In the genomic region with DNA sequence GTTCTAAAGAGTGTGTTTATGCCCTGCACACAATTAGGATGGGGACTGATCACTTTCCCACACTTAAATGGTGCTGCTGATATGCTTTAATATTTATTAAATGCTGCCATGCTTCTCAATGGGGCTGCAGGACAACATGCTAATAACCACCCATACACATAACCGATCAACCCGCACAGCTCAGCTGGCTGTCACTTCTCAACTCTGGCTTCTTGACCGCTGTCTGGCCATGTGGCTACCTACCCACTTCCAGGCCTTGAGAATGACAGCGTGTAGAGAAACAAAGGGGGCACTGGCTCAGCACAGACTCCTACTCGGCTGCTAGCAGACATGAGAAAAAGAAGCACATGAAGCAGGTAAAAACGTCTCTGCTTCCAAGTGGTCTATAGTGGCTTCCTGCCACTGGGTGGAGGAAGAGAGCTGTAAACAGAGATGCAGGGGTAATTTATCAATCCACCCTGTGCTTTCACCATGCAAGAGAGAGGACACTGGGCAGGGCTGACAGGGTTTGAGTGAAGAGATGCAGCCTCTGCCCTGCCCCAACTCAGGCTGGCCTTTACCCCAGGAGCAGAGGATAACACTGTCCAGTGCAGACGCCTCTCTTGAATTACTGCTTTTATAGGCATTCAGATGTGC, we compare ENCODE assay signal across 9 mouse cellular contexts.
DNase-seq lines count a peak whose midpoint lies in the region; ATAC-seq and TF ChIP-seq lines count a peak whose summit lies in the region.
"Had no signal": no experiment of that assay in that cellular context is flagged by ENCODE, and none has a peak within 500 bp of the region (broad histone marks: within the 10 kb centered on the region; RNA-seq: fewer than 3 reads in every experiment).

No protein-coding gene starts in this region.

- no peaks in the 10 kb centered on the region for H3K4me1 ChIP-seq in thymus, adult 2 months (replicated peaks; ENCODE audit: control insufficient read depth, insufficient read depth, low read length)
- no peaks in the 10 kb centered on the region for H3K4me1 ChIP-seq in heart, postnatal 0 days (ENCODE audit: control insufficient read depth, insufficient read depth)
- no peaks in the 10 kb centered on the region for H3K4me1 ChIP-seq in lung, postnatal 0 days (ENCODE audit: insufficient read depth, low read depth, low read length)

- H3K27me3 ChIP-seq in thymus, adult 2 months (ENCODE audit: control insufficient read depth, insufficient read depth, low read length) = no peaks in the 10 kb centered on the region
- H3K27me3 ChIP-seq in heart, postnatal 0 days (ENCODE audit: control insufficient read depth, insufficient read depth, low read length) = no peaks in the 10 kb centered on the region
- no peaks in the 10 kb centered on the region for H3K27me3 ChIP-seq in lung, postnatal 0 days (replicated peaks; ENCODE audit: insufficient read depth, low read length)

- ATAC-seq in heart, postnatal 0 days (ENCODE audit: insufficient read depth, low read depth) = 0 out of 2 replicates have a peak, but pooled peaks have one; percentile 44
- peak; percentile 28; the same call in 1 of the 2 replicates for ATAC-seq in lung, postnatal 0 days

- no peaks in the 10 kb centered on the region for H3K36me3 ChIP-seq in thymus, adult 2 months (ENCODE audit: control insufficient read depth, insufficient read depth, low read length)
- no peaks in the 10 kb centered on the region for H3K36me3 ChIP-seq in heart, postnatal 0 days (replicated peaks; ENCODE audit: control insufficient read depth, insufficient read depth, low read length)
- no peaks in the 10 kb centered on the region for H3K36me3 ChIP-seq in lung, postnatal 0 days (ENCODE audit: insufficient read depth, low read length)

- no peak for TF ChIP-seq EP300 in heart, postnatal 0 days (IDR thresholded peaks at IDR 0.05; ENCODE audit: low read depth)
- no peak for TF ChIP-seq EP300 in lung, postnatal 0 days (IDR thresholded peaks at IDR 0.05)

- peak; percentile 10 for DNase-seq in thymus, postnatal 25 days
- DNase-seq in thymus, adult 2 months = no peak
- DNase-seq in embryo, embryonic 10 days (ENCODE audit: low spot score) = peak; percentile 75
- peak; percentile 45 for DNase-seq in heart, postnatal 0 days (ENCODE audit: low spot score)
- DNase-seq in kidney, postnatal 10 days = peak; percentile 67
- DNase-seq in lung, postnatal 0 days (ENCODE audit: low spot score) = peak; percentile 66
- peak; percentile 58 for DNase-seq in right cerebral cortex, adult 18-20 months
- no peak for DNase-seq in spleen, postnatal 14 days (ENCODE audit: low spot score in 2 of 2)

- H3K9ac ChIP-seq in heart, postnatal 0 days (replicated peaks; ENCODE audit: low read depth, low read length) = no peak overlapping the region
- no peak overlapping the region for H3K9ac ChIP-seq in lung, postnatal 0 days (replicated peaks; ENCODE audit: low read depth)

- WGBS in thymus, adult 2 months = 89% methylated on average over 7 of the region's 7 CpGs
- 53% methylated on average over 7 of the region's 7 CpGs for WGBS in heart, postnatal 0 days
- WGBS in lung, postnatal 0 days = 57% methylated on average over 7 of the region's 7 CpGs

- no peak overlapping the region for H3K27ac ChIP-seq in thymus, adult 2 months (ENCODE audit: control insufficient read depth, insufficient read depth, low read length)
- no peak overlapping the region for H3K27ac ChIP-seq in heart, postnatal 0 days (ENCODE audit: low read depth)
- H3K27ac ChIP-seq in lung, postnatal 0 days (ENCODE audit: low read length) = no peak overlapping the region

- H3K4me2 ChIP-seq in heart, postnatal 0 days (ENCODE audit: low read depth, low read length) = no peak overlapping the region
- no peak overlapping the region for H3K4me2 ChIP-seq in lung, postnatal 0 days (replicated peaks; ENCODE audit: low read depth, low read length)

- H3K9me3 ChIP-seq in heart, postnatal 0 days (replicated peaks; ENCODE audit: control insufficient read depth, low read length) = no peaks in the 10 kb centered on the region
- no peaks in the 10 kb centered on the region for H3K9me3 ChIP-seq in lung, postnatal 0 days (ENCODE audit: low read length)

- no peak for TF ChIP-seq CTCF in thymus, adult 2 months (IDR thresholded peaks at IDR 0.05; ENCODE audit: borderline replicate concordance, control insufficient read depth, extremely low read depth, insufficient read depth, low read length, poor library complexity)
- TF ChIP-seq CTCF in heart, postnatal 0 days (IDR thresholded peaks at IDR 0.05; ENCODE audit: low read depth) = peak; percentile 75
- peak; percentile 82 for TF ChIP-seq CTCF in lung, postnatal 0 days (IDR thresholded peaks at IDR 0.05)

- no peak overlapping the region for H3K4me3 ChIP-seq in thymus, adult 2 months (ENCODE audit: control insufficient read depth, insufficient read depth, low read length)
- H3K4me3 ChIP-seq in heart, postnatal 0 days (ENCODE audit: low read depth, low read length) = no peak overlapping the region
- no peak overlapping the region for H3K4me3 ChIP-seq in lung, postnatal 0 days (ENCODE audit: low read depth, low read length)
- H3K4me3 ChIP-seq: myocyte had no signal

- no peak for TF ChIP-seq POLR2A in thymus, adult 2 months (IDR thresholded peaks at IDR 0.05; ENCODE audit: control insufficient read depth, extremely low read depth, insufficient read depth, low read length, poor library complexity)

Comparison
In these comparisons a context has a peak if more than half of its experiments do, and no peak if none do; other contexts are left out.
1. DNase-seq: peak in thymus, postnatal 25 days (single experiment), embryo, embryonic 10 days (single experiment), heart, postnatal 0 days (single experiment), kidney, postnatal 10 days (single experiment), lung, postnatal 0 days (single experiment) and right cerebral cortex, adult 18-20 months (single experiment); none in thymus, adult 2 months (single experiment) and spleen, postnatal 14 days (0 of 2).